Mouse (Mus musculus): ENCODE measurements around the gene Rassf1. TPM values are rescaled to one million over a fixed set of nuclear protein-coding genes. Genes with fewer than 3 reads are reported as not detected.

Rassf1 gene
- polyA plus RNA-seq, 1 experiment from 2014 or later: 42.4 TPM

GRCm38 (mm10) chr9:107534408-107535202, 16.8 kb upstream of the Rassf1 start:
- Histone ChIP-seq H3K4me2 (ENCODE audit: low read depth, low read length) (peak overlapping the region; percentile 95), H3K36me3 (replicated peaks; ENCODE audit: control insufficient read depth, insufficient read depth, low read depth, low read length) (no peaks in the 10 kb centered on the region; the same call in 1 of the 2 replicates), H3K9ac (replicated peaks; ENCODE audit: low read length) (peak overlapping the region; percentile 76), H3K4me3 (ENCODE audit: low read depth, low read length) (peak overlapping the region; percentile 88), H3K27me3 (ENCODE audit: control insufficient read depth, insufficient read depth, low read length) (no peaks in the 10 kb centered on the region), H3K9me3 (replicated peaks; ENCODE audit: control insufficient read depth, low read length) (no peaks in the 10 kb centered on the region), H3K4me1 (ENCODE audit: control insufficient read depth, insufficient read depth, low read length) (peaks cover 9% of the 10 kb centered on the region), H3K27ac (replicated peaks; ENCODE audit: low read depth, low read length) (0 out of 2 replicates have a peak overlapping the region, but pooled peaks have one; percentile 16)
- ATAC-seq (replicated peaks; ENCODE audit: insufficient number of reproducible peaks, low FRiP score, low TSS enrichment, low read depth) (peak; percentile 2; the same call in 1 of the 2 replicates), DNase-seq (ENCODE audit: low spot score) (no peak)
- under 1% methylated on average over 40 of the region's 40 CpGs for WGBS

- DNase-seq (ENCODE audit: low spot score) (no peak), ATAC-seq (replicated peaks; ENCODE audit: insufficient number of reproducible peaks, low FRiP score, low TSS enrichment, low read depth) (no peak)
- Histone ChIP-seq H3K36me3 (replicated peaks; ENCODE audit: control insufficient read depth, insufficient read depth, low read depth, low read length) (no peaks in the 10 kb centered on the region; the same call in 1 of the 2 replicates), H3K4me3 (ENCODE audit: low read depth, low read length) (no peak overlapping the region), H3K9me3 (replicated peaks; ENCODE audit: control insufficient read depth, low read length) (no peaks in the 10 kb centered on the region), H3K27me3 (ENCODE audit: control insufficient read depth, insufficient read depth, low read length) (no peaks in the 10 kb centered on the region), H3K9ac (replicated peaks; ENCODE audit: low read length) (no peak overlapping the region), H3K4me2 (ENCODE audit: low read depth, low read length) (no peak overlapping the region), H3K27ac (replicated peaks; ENCODE audit: low read depth, low read length) (no peak overlapping the region), H3K4me1 (ENCODE audit: control insufficient read depth, insufficient read depth, low read length) (peaks cover 9% of the 10 kb centered on the region)
- 94% methylated on average over 7 of the region's 7 CpGs for WGBS
Observed at GRCm38 (mm10) chr9:107538231-107538630, 13.1 kb upstream of the Rassf1 start.

GRCm38 (mm10) chr9:107538711-107539110, 12.6 kb upstream of the Rassf1 start:
- 95% methylated on average over 3 of the region's 3 CpGs for WGBS
- H3K4me1 ChIP-seq (ENCODE audit: control insufficient read depth, insufficient read depth, low read length): peaks cover 9% of the 10 kb centered on the region
- H3K4me2 ChIP-seq (ENCODE audit: low read depth, low read length): no peak overlapping the region

GRCm38 (mm10) chr9:107539940-107540339, 11.4 kb upstream of the Rassf1 start:
- Histone ChIP-seq H3K4me3 (ENCODE audit: low read depth, low read length) (no peak overlapping the region), H3K27ac (replicated peaks; ENCODE audit: low read depth, low read length) (no peak overlapping the region), H3K4me2 (ENCODE audit: low read depth, low read length) (no peak overlapping the region), H3K4me1 (ENCODE audit: control insufficient read depth, insufficient read depth, low read length) (peaks cover 9% of the 10 kb centered on the region), H3K36me3 (replicated peaks; ENCODE audit: control insufficient read depth, insufficient read depth, low read depth, low read length) (no peaks in the 10 kb centered on the region; the same call in none of the 2 replicates), H3K27me3 (ENCODE audit: control insufficient read depth, insufficient read depth, low read length) (no peaks in the 10 kb centered on the region), H3K9me3 (replicated peaks; ENCODE audit: control insufficient read depth, low read length) (no peaks in the 10 kb centered on the region), H3K9ac (replicated peaks; ENCODE audit: low read length) (no peak overlapping the region)
- ATAC-seq (replicated peaks; ENCODE audit: insufficient number of reproducible peaks, low FRiP score, low TSS enrichment, low read depth): no peak
- WGBS: 94% methylated on average over 8 of the region's 8 CpGs
- no peak for DNase-seq (ENCODE audit: low spot score)

More at GRCm38 (mm10) chr9:107538711-107539110, 12.6 kb upstream of the Rassf1 start:
- H3K4me3 ChIP-seq (ENCODE audit: low read depth, low read length): no peak overlapping the region
- no peak overlapping the region for H3K9ac ChIP-seq (replicated peaks; ENCODE audit: low read length)
- ATAC-seq (replicated peaks; ENCODE audit: insufficient number of reproducible peaks, low FRiP score, low TSS enrichment, low read depth) (no peak), DNase-seq (ENCODE audit: low spot score) (no peak)
- no peak overlapping the region for H3K27ac ChIP-seq (replicated peaks; ENCODE audit: low read depth, low read length)
- H3K27me3 ChIP-seq (ENCODE audit: control insufficient read depth, insufficient read depth, low read length): no peaks in the 10 kb centered on the region
- no peaks in the 10 kb centered on the region for H3K9me3 ChIP-seq (replicated peaks; ENCODE audit: control insufficient read depth, low read length)
- no peaks in the 10 kb centered on the region; the same call in 1 of the 2 replicates for H3K36me3 ChIP-seq (replicated peaks; ENCODE audit: control insufficient read depth, insufficient read depth, low read depth, low read length)

- Histone ChIP-seq H3K4me3 (ENCODE audit: low read depth, low read length) (no peak overlapping the region), H3K4me2 (ENCODE audit: low read depth, low read length) (no peak overlapping the region), H3K4me1 (ENCODE audit: control insufficient read depth, insufficient read depth, low read length) (peaks cover 9% of the 10 kb centered on the region), H3K27ac (replicated peaks; ENCODE audit: low read depth, low read length) (no peak overlapping the region), H3K9ac (replicated peaks; ENCODE audit: low read length) (no peak overlapping the region), H3K27me3 (ENCODE audit: control insufficient read depth, insufficient read depth, low read length) (no peaks in the 10 kb centered on the region), H3K36me3 (replicated peaks; ENCODE audit: control insufficient read depth, insufficient read depth, low read depth, low read length) (no peaks in the 10 kb centered on the region; the same call in none of the 2 replicates), H3K9me3 (replicated peaks; ENCODE audit: control insufficient read depth, low read length) (no peaks in the 10 kb centered on the region)
- ATAC-seq (replicated peaks; ENCODE audit: insufficient number of reproducible peaks, low FRiP score, low TSS enrichment, low read depth) (no peak), DNase-seq (ENCODE audit: low spot score) (no peak)
- 77% methylated on average over 4 of the region's 4 CpGs for WGBS
Observed at GRCm38 (mm10) chr9:107540420-107540819, 10.9 kb upstream of the Rassf1 start.

GRCm38 (mm10) chr9:107541005-107541404, 10.3 kb upstream of the Rassf1 start:
- Histone ChIP-seq H3K4me3 (ENCODE audit: low read depth, low read length) (peak overlapping the region; percentile 65), H3K27me3 (ENCODE audit: control insufficient read depth, insufficient read depth, low read length) (no peaks in the 10 kb centered on the region), H3K9ac (replicated peaks; ENCODE audit: low read length) (no peak overlapping the region; the same call in 1 of the 2 replicates), H3K4me2 (ENCODE audit: low read depth, low read length) (peak overlapping the region; percentile 80), H3K36me3 (replicated peaks; ENCODE audit: control insufficient read depth, insufficient read depth, low read depth, low read length) (no peaks in the 10 kb centered on the region; the same call in none of the 2 replicates), H3K27ac (replicated peaks; ENCODE audit: low read depth, low read length) (no peak overlapping the region), H3K4me1 (ENCODE audit: control insufficient read depth, insufficient read depth, low read length) (peaks cover 6% of the 10 kb centered on the region), H3K9me3 (replicated peaks; ENCODE audit: control insufficient read depth, low read length) (no peaks in the 10 kb centered on the region)
- 37% methylated on average over 10 of the region's 10 CpGs for WGBS
- DNase-seq (ENCODE audit: low spot score) (no peak), ATAC-seq (replicated peaks; ENCODE audit: insufficient number of reproducible peaks, low FRiP score, low TSS enrichment, low read depth) (no peak)

- Histone ChIP-seq H3K4me2 (ENCODE audit: low read depth, low read length) (peak within 1 kb of the TSS; percentile 80), H3K27ac (replicated peaks; ENCODE audit: low read depth, low read length) (no peak within 1 kb of the TSS), H3K9ac (replicated peaks; ENCODE audit: low read length) (peak within 1 kb of the TSS; percentile 67), H3K9me3 (replicated peaks; ENCODE audit: control insufficient read depth, low read length) (no peaks in the 10 kb centered on the region), H3K36me3 (replicated peaks; ENCODE audit: control insufficient read depth, insufficient read depth, low read depth, low read length) (no peaks in the 10 kb centered on the region; the same call in none of the 2 replicates), H3K4me1 (ENCODE audit: control insufficient read depth, insufficient read depth, low read length) (peaks cover under 1% of the 10 kb centered on the region), H3K27me3 (ENCODE audit: control insufficient read depth, insufficient read depth, low read length) (no peaks in the 10 kb centered on the region), H3K4me3 (ENCODE audit: low read depth, low read length) (peak within 1 kb of the TSS; percentile 65)
- peak; percentile 54 for ATAC-seq (replicated peaks; ENCODE audit: insufficient number of reproducible peaks, low FRiP score, low TSS enrichment, low read depth)
- WGBS: under 1% methylated on average over 46 of the region's 46 CpGs
- DNase-seq (ENCODE audit: low spot score): peak; percentile 96
Observed at GRCm38 (mm10) chr9:107541474-107542351, 9.6 kb upstream of the Rassf1 start, which contains the start of the genes Cyb561d2 and Nprl2. Cyb561d2 (minus strand) TSS chr9:107542193. Nprl2 (plus strand) TSS chr9:107542226.

All from embryonic facial prominence, embryonic 11.5 days (tissue).